8 mouse cellular contexts compared by ENCODE assay signal in genomic region chr10:115384221-115385017, GRCm38 (mm10). TPM values are rescaled to one million over a fixed set of nuclear protein-coding genes. Genes with fewer than 3 reads are reported as not detected.
DNase-seq lines count a peak whose midpoint lies in the region; ATAC-seq and TF ChIP-seq lines count a peak whose summit lies in the region.

Gene Thap2 (minus strand): TSS chr10:115384443.
Gene Zfc3h1 (plus strand): TSS chr10:115384959.

- peak; percentile 99 for DNase-seq in 3134 (ENCODE audit: extremely low read depth, insufficient read length, low spot score)
- DNase-seq in adrenal gland, postnatal 36 days, result peak; percentile 99
- peak; percentile 98 to 99 for DNase-seq in heart, adult 18-20 months
- DNase-seq in kidney, adult 2 months, result peak; percentile 99
- peak; percentile 96 to 98 for DNase-seq in spleen, adult 2 months (ENCODE audit: low read depth in 1 of 2, low spot score in 2 of 2)

- peak; percentile 97 for ATAC-seq in embryonic facial prominence, embryonic 13.5 days (ENCODE audit: insufficient number of reproducible peaks, insufficient read depth, low FRiP score, low TSS enrichment, low read depth)
- ATAC-seq in limb, embryonic 12.5 days (ENCODE audit: insufficient number of reproducible peaks, insufficient read depth, low FRiP score, low TSS enrichment, low read depth), result peak; percentile 99
- ATAC-seq in midbrain, embryonic 15.5 days (replicated peaks), result peak; percentile 98

- peaks cover 34% of the 10 kb centered on the region for H3K4me1 ChIP-seq in embryonic facial prominence, embryonic 13.5 days
- peaks cover 2% of the 10 kb centered on the region for H3K4me1 ChIP-seq in kidney, adult 2 months (ENCODE audit: control insufficient read depth, insufficient read depth, low read length)
- H3K4me1 ChIP-seq in limb, embryonic 12.5 days (replicated peaks), result peaks cover 32% of the 10 kb centered on the region
- H3K4me1 ChIP-seq in midbrain, embryonic 15.5 days, result peaks cover 46% of the 10 kb centered on the region
- peaks cover 3% of the 10 kb centered on the region; the same call in 1 of the 2 replicates for H3K4me1 ChIP-seq in spleen, adult 2 months (ENCODE audit: control insufficient read depth, insufficient read depth, insufficient read length)

- peaks cover 13% of the 10 kb centered on the region for H3K36me3 ChIP-seq in embryonic facial prominence, embryonic 13.5 days
- peaks cover 2% of the 10 kb centered on the region; the same call in 1 of the 2 replicates for H3K36me3 ChIP-seq in kidney, adult 2 months (ENCODE audit: control insufficient read depth, insufficient read depth, low read length)
- H3K36me3 ChIP-seq in limb, embryonic 12.5 days, result peaks cover 24% of the 10 kb centered on the region
- H3K36me3 ChIP-seq in midbrain, embryonic 15.5 days (replicated peaks), result no peaks in the 10 kb centered on the region
- no peaks in the 10 kb centered on the region; the same call in 1 of the 2 replicates for H3K36me3 ChIP-seq in spleen, adult 2 months (ENCODE audit: control insufficient read depth, insufficient read depth, low read length)

- H3K9me3 ChIP-seq in embryonic facial prominence, embryonic 13.5 days, result no peaks in the 10 kb centered on the region
- no peaks in the 10 kb centered on the region for H3K9me3 ChIP-seq in limb, embryonic 12.5 days
- no peaks in the 10 kb centered on the region for H3K9me3 ChIP-seq in midbrain, embryonic 15.5 days

- TF ChIP-seq POLR2A in kidney, adult 2 months (IDR thresholded peaks at IDR 0.05; ENCODE audit: low read depth, low read length), result peak; percentile 56
- peak; percentile 68 for TF ChIP-seq POLR2A in spleen, adult 2 months (IDR thresholded peaks at IDR 0.05; ENCODE audit: low read depth, low read length)

- no peaks in the 10 kb centered on the region for H3K27me3 ChIP-seq in embryonic facial prominence, embryonic 13.5 days
- H3K27me3 ChIP-seq in kidney, adult 2 months (replicated peaks; ENCODE audit: control insufficient read depth, insufficient read depth, low read length), result no peaks in the 10 kb centered on the region
- H3K27me3 ChIP-seq in limb, embryonic 12.5 days, result no peaks in the 10 kb centered on the region
- H3K27me3 ChIP-seq in midbrain, embryonic 15.5 days (replicated peaks), result no peaks in the 10 kb centered on the region
- no peaks in the 10 kb centered on the region for H3K27me3 ChIP-seq in spleen, adult 2 months (ENCODE audit: control insufficient read depth, insufficient read depth, low read length)

- peak within 1 kb of the TSS; percentile 99 for H3K27ac ChIP-seq in embryonic facial prominence, embryonic 13.5 days
- peak within 1 kb of the TSS; percentile 92 for H3K27ac ChIP-seq in kidney, adult 2 months (ENCODE audit: insufficient read depth, low read depth, low read length)
- H3K27ac ChIP-seq in limb, embryonic 12.5 days, result peak within 1 kb of the TSS; percentile 98
- peak within 1 kb of the TSS; percentile 98 for H3K27ac ChIP-seq in midbrain, embryonic 15.5 days
- peak within 1 kb of the TSS; percentile 99 for H3K27ac ChIP-seq in spleen, adult 2 months (ENCODE audit: insufficient read depth, low read length)

- peak within 1 kb of the TSS; percentile 97 for H3K9ac ChIP-seq in embryonic facial prominence, embryonic 13.5 days
- peak within 1 kb of the TSS; percentile 87 for H3K9ac ChIP-seq in limb, embryonic 12.5 days (replicated peaks)
- H3K9ac ChIP-seq in midbrain, embryonic 15.5 days, result peak within 1 kb of the TSS; percentile 69

- WGBS in embryonic facial prominence, embryonic 13.5 days, result under 1% methylated on average over 65 of the region's 65 CpGs
- WGBS in kidney, adult 2 months, result under 1% methylated on average over 65 of the region's 65 CpGs
- under 1% methylated on average over 64 of the region's 65 CpGs for WGBS in limb, embryonic 12.5 days
- WGBS in midbrain, embryonic 15.5 days, result under 1% methylated on average over 64 of the region's 65 CpGs
- WGBS in spleen, adult 2 months, result under 1% methylated on average over 65 of the region's 65 CpGs

- peak; percentile 63 for TF ChIP-seq CTCF in kidney, adult 2 months (conservative IDR thresholded peaks at IDR 0.05; ENCODE audit: insufficient read depth, insufficient read length, low read depth, low read length)
- TF ChIP-seq CTCF in spleen, adult 2 months (IDR thresholded peaks at IDR 0.05; ENCODE audit: extremely low read depth, insufficient read depth, insufficient read length, insufficient replicate concordance), result peak; percentile 34; the same call in 1 of the 2 replicates

- peak within 1 kb of the TSS; percentile 96 for H3K4me3 ChIP-seq in embryonic facial prominence, embryonic 13.5 days
- peak within 1 kb of the TSS; percentile 92 for H3K4me3 ChIP-seq in kidney, adult 2 months (ENCODE audit: insufficient read depth, low read depth, low read length)
- peak within 1 kb of the TSS; percentile 93 for H3K4me3 ChIP-seq in limb, embryonic 12.5 days (replicated peaks)
- H3K4me3 ChIP-seq in midbrain, embryonic 15.5 days, result peak within 1 kb of the TSS; percentile 86
- peak within 1 kb of the TSS; percentile 94 for H3K4me3 ChIP-seq in spleen, adult 2 months (ENCODE audit: extremely low read depth, insufficient read depth, insufficient read length)

- H3K4me2 ChIP-seq in embryonic facial prominence, embryonic 13.5 days, result peak within 1 kb of the TSS; percentile 72
- H3K4me2 ChIP-seq in limb, embryonic 12.5 days, result peak within 1 kb of the TSS; percentile 76
- H3K4me2 ChIP-seq in midbrain, embryonic 15.5 days, result peak within 1 kb of the TSS; percentile 63

RNA-seq across cellular contexts. Expression of gene Thap2, which starts in this region (rescaled TPM):
- 10 to 100 TPM; 15.3 to 15.9 TPM for total RNA-seq in adrenal gland, postnatal 36 days (2021)
- 31.3 and 35.1 TPM in 2 replicates for polyA plus RNA-seq in embryonic facial prominence, embryonic 13.5 days (2015; fragmentation: Nextera tagmentation; extraction: Ambion mirVana)
- 1 to 10 TPM; 8.7 to 9.3 TPM for total RNA-seq in heart, adult 18-20 months (2021)
- 7.4 and 7.6 TPM in 2 replicates for polyA plus RNA-seq in kidney, adult 2 months (2012; rRNA removed)
- 24.5 and 30.1 TPM in 2 replicates for polyA plus RNA-seq in limb, embryonic 12.5 days (2016; fragmentation: Nextera tagmentation; extraction: Ambion mirVana)
- polyA plus RNA-seq in midbrain, embryonic 15.5 days (2015; fragmentation: Nextera tagmentation; extraction: Ambion mirVana), result 26.2 and 27.1 TPM in 2 replicates
- 3.2 and 3.6 TPM in 2 replicates for polyA plus RNA-seq in spleen, adult 2 months (2012; rRNA removed)

RNA-seq across cellular contexts. Expression of gene Zfc3h1, which starts in this region (rescaled TPM):
- total RNA-seq in adrenal gland, postnatal 36 days (2021), result 10 to 100 TPM; 38.1 to 50.9 TPM
- 23.3 and 23.8 TPM in 2 replicates for polyA plus RNA-seq in embryonic facial prominence, embryonic 13.5 days (2015; fragmentation: Nextera tagmentation; extraction: Ambion mirVana)
- total RNA-seq in heart, adult 18-20 months (2021), result 10 to 100 TPM; 10.7 to 12.8 TPM
- 15.5 and 18.4 TPM in 2 replicates for polyA plus RNA-seq in kidney, adult 2 months (2012; rRNA removed)
- polyA plus RNA-seq in limb, embryonic 12.5 days (2016; fragmentation: Nextera tagmentation; extraction: Ambion mirVana), result 28.1 and 28.7 TPM in 2 replicates
- 18.6 and 20.0 TPM in 2 replicates for polyA plus RNA-seq in midbrain, embryonic 15.5 days (2015; fragmentation: Nextera tagmentation; extraction: Ambion mirVana)
- 11.2 and 12.5 TPM in 2 replicates for polyA plus RNA-seq in spleen, adult 2 months (2012; rRNA removed)

Comparison
In these comparisons a context has a peak if more than half of its experiments do, and no peak if none do; other contexts are left out.
1. Peak in every context shown above with its lines: DNase-seq, ATAC-seq, H3K4me3 ChIP-seq and H3K27ac ChIP-seq.